Mouse (Mus musculus): Measurements from ENCODE around the gene Ly6g5b. TPM values are rescaled to one million over a fixed set of nuclear protein-coding genes. Genes with fewer than 3 reads are reported as not detected.

Ly6g5b gene
- total RNA-seq, 2 experiments from 2014 or later = 0.59 TPM; not detected in 1

GRCm38 (mm10) chr17:35088825-35089644 lies 26.2 kb downstream of the Ly6g5b start, which contains the start of gene Abhd16a:
Gene Abhd16a (plus strand): TSS chr17:35089263.
- peak; percentile 94 to 95 for DNase-seq (ENCODE audit: low spot score in 2 of 2)
- intact Hi-C loops (cut with DNase I) = no loop called here

- intact Hi-C loops (cut with DNase I) = no loop called here
- peak in 1 of 2 experiments; percentile 66 for DNase-seq (ENCODE audit: low spot score in 2 of 2)
These were observed 27.1 kb downstream of the Ly6g5b start for GRCm38 (mm10) chr17:35088151-35088550.

GRCm38 (mm10) chr17:35085208-35085865 lies 29.9 kb downstream of the Ly6g5b start, which contains the start of gene Ly6g6f:
Gene Ly6g6f (minus strand): TSS chr17:35085610.
- DNase-seq (ENCODE audit: low spot score in 2 of 2) = no peak

GRCm38 (mm10) chr17:35083929-35084497 lies 31.2 kb downstream of the Ly6g5b start:
- no peak for DNase-seq (ENCODE audit: low spot score in 2 of 2)
- intact Hi-C loops (cut with DNase I) = no loop called here

More at GRCm38 (mm10) chr17:35085208-35085865, 29.9 kb downstream of the Ly6g5b start, which contains the start of gene Ly6g6f:
- intact Hi-C loops (cut with DNase I) = no loop called here

- no peak for DNase-seq (ENCODE audit: low spot score in 2 of 2)
- intact Hi-C loops (cut with DNase I) = no loop called here
These were observed 32.2 kb downstream of the Ly6g5b start for GRCm38 (mm10) chr17:35082841-35083576.

GRCm38 (mm10) chr17:35080710-35081109 lies 34.5 kb downstream of the Ly6g5b start:
- DNase-seq (ENCODE audit: low spot score in 2 of 2) = no peak
- intact Hi-C loops (cut with DNase I) = no loop called here

GRCm38 (mm10) chr17:35080248-35080647 lies 35.0 kb downstream of the Ly6g5b start:
- no peak for DNase-seq (ENCODE audit: low spot score in 2 of 2)
- intact Hi-C loops (cut with DNase I) = no loop called here

- no peak for DNase-seq (ENCODE audit: low spot score in 2 of 2)
- intact Hi-C loops (cut with DNase I) = no loop called here
These were observed 35.5 kb downstream of the Ly6g5b start for GRCm38 (mm10) chr17:35079778-35080177.

- intact Hi-C loops (cut with DNase I) = no loop called here
- no peak for DNase-seq (ENCODE audit: low spot score in 2 of 2)
These were observed 37.4 kb downstream of the Ly6g5b start, which contains the start of gene Ly6g6d for GRCm38 (mm10) chr17:35077786-35078233. Gene Ly6g6d (minus strand): TSS chr17:35078065.

- DNase-seq (ENCODE audit: low spot score in 2 of 2) = no peak
- intact Hi-C loops (cut with DNase I) = no loop called here
These were observed 37.9 kb downstream of the Ly6g5b start for GRCm38 (mm10) chr17:35077285-35077684.

GRCm38 (mm10) chr17:35076507-35077176 lies 38.6 kb downstream of the Ly6g5b start, which contains the start of gene Ly6g6e:
Gene Ly6g6e (plus strand): TSS chr17:35076902.
- intact Hi-C loops (cut with DNase I) = no loop called here
- DNase-seq (ENCODE audit: low spot score in 2 of 2) = no peak

GRCm38 (mm10) chr17:35074097-35074496 lies 41.1 kb downstream of the Ly6g5b start:
- intact Hi-C loops (cut with DNase I) = no loop called here
- DNase-seq (ENCODE audit: low spot score in 2 of 2) = no peak

- no peak for DNase-seq (ENCODE audit: low spot score in 2 of 2)
- intact Hi-C loops (cut with DNase I) = no loop called here
These were observed 43.8 kb downstream of the Ly6g5b start for GRCm38 (mm10) chr17:35071454-35071853.

GRCm38 (mm10) chr17:35070556-35071229 lies 44.5 kb downstream of the Ly6g5b start:
- no peak for DNase-seq (ENCODE audit: low spot score in 2 of 2)

GRCm38 (mm10) chr17:35068213-35068914 lies 46.9 kb downstream of the Ly6g5b start:
- intact Hi-C loops (cut with DNase I) = no loop called here
- DNase-seq (ENCODE audit: low spot score in 2 of 2) = no peak

More at GRCm38 (mm10) chr17:35070556-35071229, 44.5 kb downstream of the Ly6g5b start:
- intact Hi-C loops (cut with DNase I) = no loop called here

- DNase-seq (ENCODE audit: low spot score in 2 of 2) = no peak
- intact Hi-C loops (cut with DNase I) = no loop called here
These were observed 49.1 kb downstream of the Ly6g5b start, which contains the start of gene Mpig6b for GRCm38 (mm10) chr17:35066084-35066483. Gene Mpig6b (minus strand): TSS chr17:35066184.

All from left cerebral cortex, postnatal 14 days (tissue).